Mouse (Mus musculus) neural tube, embryonic 13.5 days (tissue): ENCODE measurements around the gene Mki67. TPM values are rescaled to one million over a fixed set of nuclear protein-coding genes. Genes with fewer than 3 reads are reported as not detected.

Experiments
- ATAC-seq: fragments of 200-750 bp; cut with Nextera tagmentation; 2 replicates; pipeline ENCODE4 v1.8.0; 2017; ENCODE audit warnings: low read depth, mild to moderate bottlenecking, moderate TSS enrichment, moderate library complexity
- H3K27ac ChIP-seq: fragments of 300-500 bp; sonication (generic); replicated peaks from 2 replicates; pipeline ENCODE4 v1.5.1; 2015; ENCODE audit warnings: moderate library complexity, mild to moderate bottlenecking, inconsistent platforms
- H3K27me3 ChIP-seq: fragments of 300-500 bp; sonication (generic); 2 replicates; pipeline ENCODE4 v1.6.1; 2015; ENCODE audit warnings: mild to moderate bottlenecking, inconsistent platforms
- H3K36me3 ChIP-seq: fragments of 300-500 bp; sonication (generic); 2 replicates; pipeline ENCODE4 v1.6.1; 2015; ENCODE audit warnings: mild to moderate bottlenecking, inconsistent platforms
- H3K4me1 ChIP-seq: fragments of 300-500 bp; sonication (generic); replicated peaks from 2 replicates; pipeline ENCODE4 v1.6.1; 2015; ENCODE audit warnings: inconsistent platforms
- H3K4me2 ChIP-seq: fragments of 300-500 bp; sonication (generic); 2 replicates; pipeline ENCODE4 v1.6.1; 2015; ENCODE audit warnings: inconsistent platforms, mild to moderate bottlenecking, moderate library complexity
- H3K4me3 ChIP-seq: fragments of 300-500 bp; sonication (generic); 2 replicates; pipeline ENCODE4 v1.5.1; 2015; ENCODE audit warnings: mild to moderate bottlenecking, inconsistent platforms
- H3K9ac ChIP-seq: fragments of 300-500 bp; sonication (generic); 2 replicates; pipeline ENCODE4 v1.6.1; 2015; ENCODE audit warnings: moderate library complexity, mild to moderate bottlenecking, inconsistent platforms
- H3K9me3 ChIP-seq: fragments of 300-500 bp; sonication (generic); 2 replicates; pipeline ENCODE4 v1.6.1; 2016; ENCODE audit warnings: inconsistent platforms
- WGBS: fragments of 180-500 bp; shearing (Covaris S2); methylation state at CpG from one replicate; pipeline ENCODE4 v1.1.7; 2015; 5-methylcytosine and 5-hydroxymethylcytosine counted together
- polyA plus RNA-seq: library from polyadenylated mRNA; unstranded; fragments of >200 nt; fragmentation: Nextera tagmentation; extraction: Ambion mirVana; gene quantifications from 2 replicates; pipeline ENCODE4 v1.2.1, GENCODE M21; 2015

Mki67 gene
- polyA plus RNA-seq, 1 experiment from 2014 or later = 5.9 TPM

DNA sequence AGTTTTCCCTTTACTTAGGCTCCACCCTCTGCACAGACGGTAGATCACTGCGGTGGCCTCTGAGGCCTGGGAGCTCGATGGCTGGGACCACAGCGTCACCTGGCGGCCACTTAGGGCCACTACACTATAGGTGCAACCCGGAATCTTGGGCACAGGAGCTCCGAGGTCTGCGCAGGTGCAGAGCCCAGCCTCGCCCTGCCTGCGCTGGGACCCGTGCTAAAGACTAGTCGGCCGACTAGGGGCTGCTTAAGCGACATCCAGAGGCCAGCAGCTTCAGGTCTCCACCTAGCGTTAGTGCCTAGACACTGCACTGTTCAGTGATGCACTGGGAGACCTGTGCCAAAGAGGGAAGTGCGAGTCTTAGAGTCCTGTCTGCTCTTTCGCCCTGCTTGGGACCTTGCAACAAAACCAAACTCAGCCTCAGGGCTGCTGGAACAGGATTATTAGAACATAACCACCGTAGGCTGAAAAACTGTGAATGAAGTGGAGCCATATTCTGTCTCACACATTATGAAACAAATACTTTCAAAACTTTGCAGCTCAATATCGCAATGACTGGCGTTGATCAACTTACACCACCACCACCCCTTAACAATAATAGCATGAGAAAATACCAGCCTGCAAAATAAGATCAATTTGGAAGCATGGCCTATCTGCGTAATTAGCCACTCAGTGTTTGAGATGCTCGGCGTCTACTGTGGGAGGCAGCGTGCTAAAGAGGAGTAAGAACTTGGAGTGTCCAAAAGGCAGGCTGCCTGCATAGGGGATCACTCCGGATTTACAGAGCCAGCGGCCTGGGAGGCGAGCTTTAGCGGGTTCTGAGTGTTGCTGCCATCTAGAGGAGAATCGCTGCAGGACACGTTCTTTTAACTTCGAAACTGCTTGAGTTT is 19.8 kb upstream of the Mki67 start:
- Histone ChIP-seq H3K9me3 (no peaks in the 10 kb centered on the region), H3K36me3 (no peaks in the 10 kb centered on the region), H3K27ac (no peak overlapping the region), H3K4me2 (peak overlapping the region; percentile 48), H3K9ac (no peak overlapping the region), H3K27me3 (no peaks in the 10 kb centered on the region), H3K4me1 (peaks cover 9% of the 10 kb centered on the region), H3K4me3 (0 out of 2 replicates have a peak overlapping the region, but pooled peaks have one; percentile 18)
- peak; percentile 93 for ATAC-seq
- WGBS = 16% methylated on average over 31 of the region's 31 CpGs

DNA sequence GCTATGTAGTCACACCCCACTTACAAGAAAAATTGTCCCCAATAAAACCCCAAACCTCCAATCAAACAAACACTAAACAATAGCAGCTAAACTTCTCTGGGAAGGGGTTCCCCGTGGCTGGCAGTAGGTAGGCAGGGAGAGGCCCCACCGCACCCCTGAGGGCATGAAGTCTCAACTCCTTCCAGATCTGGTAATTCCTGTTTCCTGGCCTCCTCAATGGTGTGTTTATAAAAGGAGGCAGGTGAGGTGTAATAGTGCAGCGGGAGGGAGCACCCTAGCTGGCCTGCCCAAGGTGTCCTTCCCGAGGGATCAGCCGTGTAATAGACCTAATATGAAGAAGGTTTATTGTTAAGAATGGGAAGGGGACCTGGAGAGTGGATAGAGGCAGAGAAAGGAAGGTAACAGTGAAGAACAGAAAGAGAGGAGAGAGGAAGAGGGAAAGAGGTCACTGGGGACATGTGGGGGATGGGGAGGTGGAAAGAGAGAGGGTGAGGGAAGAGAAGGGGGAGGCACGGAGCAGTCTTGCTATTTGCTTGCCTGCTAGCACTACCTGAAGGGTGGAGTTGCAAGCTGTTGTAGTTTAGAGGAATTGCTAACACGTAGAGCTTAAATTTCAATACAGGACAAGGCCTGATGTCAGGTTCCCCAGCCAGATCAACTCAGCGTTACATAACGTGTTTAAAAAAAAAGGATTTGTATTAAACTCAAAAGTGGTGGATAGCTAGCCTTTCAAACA is 18.9 kb upstream of the Mki67 start:
- peak; percentile 16; the same call in 1 of the 2 replicates for ATAC-seq
- Histone ChIP-seq H3K27ac (no peak overlapping the region), H3K36me3 (no peaks in the 10 kb centered on the region), H3K4me1 (peaks cover 9% of the 10 kb centered on the region), H3K27me3 (no peaks in the 10 kb centered on the region), H3K4me2 (peak overlapping the region; percentile 48; the same call in 1 of the 2 replicates), H3K4me3 (no peak overlapping the region), H3K9ac (no peak overlapping the region), H3K9me3 (no peaks in the 10 kb centered on the region)
- 87% methylated on average over 9 of the region's 9 CpGs for WGBS

DNA sequence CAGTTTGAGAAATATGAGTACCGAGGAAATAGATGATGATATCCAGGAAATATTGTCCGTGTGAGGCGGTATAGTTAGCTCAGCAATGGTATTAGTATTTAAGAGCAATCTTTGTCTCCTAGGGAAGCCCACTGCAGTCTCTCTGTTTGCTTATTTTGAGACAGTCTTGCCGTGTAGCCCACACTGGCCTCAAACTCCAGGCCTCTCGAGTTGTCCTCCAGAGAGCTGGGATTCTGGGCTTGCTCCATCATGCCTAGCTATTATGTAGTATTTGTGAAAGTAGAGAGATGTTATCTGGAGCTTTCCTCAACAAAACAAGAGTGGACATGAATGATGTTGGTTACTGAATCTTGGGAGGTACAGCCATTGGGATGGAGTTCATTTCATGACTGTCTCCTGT is 18.2 kb upstream of the Mki67 start:
- 91% methylated on average over 5 of the region's 5 CpGs for WGBS
- no peaks in the 10 kb centered on the region for H3K36me3 ChIP-seq
- no peaks in the 10 kb centered on the region for H3K27me3 ChIP-seq
- H3K4me3 ChIP-seq = no peak overlapping the region
- ATAC-seq = no peak
- no peak overlapping the region for H3K27ac ChIP-seq
- peaks cover 9% of the 10 kb centered on the region for H3K4me1 ChIP-seq
- no peaks in the 10 kb centered on the region for H3K9me3 ChIP-seq
- no peak overlapping the region for H3K9ac ChIP-seq
- no peak overlapping the region for H3K4me2 ChIP-seq

DNA sequence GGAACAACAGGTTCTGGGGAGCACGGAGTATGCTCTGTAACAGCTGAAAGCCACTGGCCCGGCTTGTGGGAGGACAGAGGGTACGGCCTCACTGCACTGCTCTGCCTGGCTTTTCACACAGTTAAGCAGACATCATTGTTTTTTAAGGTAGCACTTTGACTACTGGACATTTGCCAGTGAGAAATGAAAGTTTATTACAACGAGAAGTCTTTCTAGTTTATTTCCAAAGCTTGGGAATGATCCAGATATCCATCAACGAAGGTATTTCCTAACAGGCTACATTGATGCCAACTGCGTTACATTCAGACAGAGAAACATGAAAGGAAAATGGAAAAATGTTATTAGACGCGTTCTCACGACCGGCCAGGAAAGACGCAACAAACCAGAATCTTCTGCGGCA is 11.9 kb upstream of the Mki67 start:
- Histone ChIP-seq H3K9me3 (no peaks in the 10 kb centered on the region), H3K27ac (no peak overlapping the region), H3K36me3 (no peaks in the 10 kb centered on the region), H3K4me2 (no peak overlapping the region), H3K4me1 (no peaks in the 10 kb centered on the region), H3K27me3 (no peaks in the 10 kb centered on the region), H3K4me3 (no peak overlapping the region), H3K9ac (no peak overlapping the region)
- no peak for ATAC-seq
- WGBS = 94% methylated on average over 12 of the region's 12 CpGs

DNA sequence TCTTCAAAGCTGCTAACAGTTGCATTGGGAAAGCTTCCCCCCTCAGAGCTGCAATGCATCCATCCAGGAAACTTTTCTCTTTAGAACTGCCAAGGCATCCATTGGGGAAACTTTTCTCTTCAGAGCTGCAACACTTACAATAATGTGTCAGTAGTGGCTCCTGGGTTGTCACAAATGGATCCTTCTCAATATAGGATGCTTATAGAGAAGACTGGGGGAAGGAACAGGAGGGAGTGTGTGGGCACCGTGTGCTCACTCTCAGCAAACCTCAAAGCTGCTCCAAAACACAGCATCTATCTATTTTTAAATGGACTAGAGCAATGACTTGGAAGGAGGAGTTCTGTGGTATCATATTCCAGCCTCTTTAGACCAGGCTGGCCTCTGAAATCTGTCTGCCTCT is 10.5 kb upstream of the Mki67 start:
- Histone ChIP-seq H3K4me2 (no peak overlapping the region), H3K9me3 (no peaks in the 10 kb centered on the region), H3K27me3 (no peaks in the 10 kb centered on the region), H3K4me3 (no peak overlapping the region), H3K36me3 (no peaks in the 10 kb centered on the region), H3K4me1 (no peaks in the 10 kb centered on the region), H3K27ac (no peak overlapping the region), H3K9ac (no peak overlapping the region)
- 91% methylated on average over 1 of the region's 1 CpGs for WGBS
- ATAC-seq = no peak

DNA sequence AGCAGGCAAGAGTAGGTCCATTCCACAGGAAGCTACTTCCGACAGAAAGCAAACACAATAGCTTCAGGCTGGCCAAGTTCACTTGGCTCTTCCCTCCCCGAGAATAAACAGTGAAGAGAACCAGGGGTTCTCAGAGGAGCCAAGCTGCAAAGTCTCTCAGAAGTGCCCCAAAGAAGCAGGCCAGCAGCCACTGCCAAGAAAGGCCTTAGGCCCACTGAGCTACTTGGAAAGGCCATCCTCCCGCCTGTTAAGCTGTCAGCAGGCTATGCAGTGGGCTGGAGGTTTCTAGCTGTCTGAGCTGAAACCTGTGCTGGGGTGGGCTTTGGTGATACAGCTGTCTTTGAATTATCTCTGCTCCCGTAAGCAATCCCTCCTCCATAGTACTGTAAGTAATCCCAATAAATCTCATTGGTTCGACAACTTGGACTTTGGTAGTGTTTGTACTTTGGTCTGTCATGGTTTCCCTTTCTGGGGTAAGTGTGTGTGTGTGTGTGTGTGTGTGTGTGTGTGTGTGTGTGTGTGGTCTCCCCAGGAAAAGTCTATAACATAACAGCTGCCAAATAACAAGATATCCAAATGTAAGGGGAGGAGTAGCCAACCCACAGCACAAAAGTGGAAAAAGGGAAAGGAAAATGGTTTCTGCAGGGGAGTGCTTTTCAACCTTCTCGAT is 7.6 kb upstream of the Mki67 start:
- 71% methylated on average over 6 of the region's 6 CpGs for WGBS
- no peak overlapping the region for H3K4me2 ChIP-seq
- no peak for ATAC-seq

DNA sequence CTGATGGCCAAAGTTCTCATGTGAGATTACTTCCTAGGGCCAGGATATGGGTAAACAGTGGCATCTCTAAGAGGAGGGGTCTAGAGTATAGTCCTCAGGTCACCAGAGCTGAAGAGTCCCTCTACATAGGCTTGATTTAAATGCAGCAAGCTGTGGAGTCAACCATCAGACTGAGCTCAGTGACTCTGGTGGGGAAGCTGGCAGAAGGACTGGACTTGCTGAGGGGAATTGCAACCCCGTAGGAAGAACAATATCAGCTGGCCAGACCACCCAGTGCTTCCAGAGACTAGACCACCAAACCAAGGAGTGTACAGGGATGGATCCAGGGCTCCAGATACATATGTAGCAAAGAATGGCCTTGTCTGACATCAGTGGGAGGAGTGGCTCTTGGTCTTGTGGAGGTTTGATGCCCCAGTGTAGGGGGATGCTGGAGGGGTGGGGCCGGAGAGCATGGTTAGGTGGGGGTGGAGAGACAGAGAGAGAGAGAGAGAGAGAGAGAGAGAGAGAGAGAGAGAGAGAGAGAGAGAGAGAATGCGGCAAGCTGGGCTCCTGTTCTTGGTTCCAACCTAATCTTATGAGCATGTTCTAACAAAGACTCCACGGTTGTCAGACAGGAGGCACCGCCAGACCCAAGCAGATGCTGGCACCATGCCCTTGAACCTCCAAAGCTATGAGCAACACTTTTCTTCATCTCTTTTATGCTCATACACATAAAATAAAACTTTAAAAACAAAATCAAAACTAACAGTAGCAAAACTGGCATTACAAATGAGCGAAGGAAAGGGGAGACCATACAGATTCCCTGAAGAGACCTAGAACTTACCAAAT is 6.1 kb upstream of the Mki67 start:
- no peaks in the 10 kb centered on the region for H3K27me3 ChIP-seq
- H3K4me1 ChIP-seq = no peaks in the 10 kb centered on the region
- WGBS = 79% methylated on average over 6 of the region's 6 CpGs
- no peak overlapping the region for H3K9ac ChIP-seq
- no peak overlapping the region for H3K27ac ChIP-seq
- ATAC-seq = no peak
- no peaks in the 10 kb centered on the region for H3K36me3 ChIP-seq
- no peak overlapping the region for H3K4me2 ChIP-seq
- no peak overlapping the region for H3K4me3 ChIP-seq
- H3K9me3 ChIP-seq = no peaks in the 10 kb centered on the region

More for the DNA sequence above, 7.6 kb upstream of the Mki67 start:
- Histone ChIP-seq H3K9me3 (no peaks in the 10 kb centered on the region), H3K27me3 (no peaks in the 10 kb centered on the region), H3K9ac (no peak overlapping the region), H3K27ac (no peak overlapping the region), H3K36me3 (no peaks in the 10 kb centered on the region), H3K4me3 (no peak overlapping the region), H3K4me1 (no peaks in the 10 kb centered on the region)

DNA sequence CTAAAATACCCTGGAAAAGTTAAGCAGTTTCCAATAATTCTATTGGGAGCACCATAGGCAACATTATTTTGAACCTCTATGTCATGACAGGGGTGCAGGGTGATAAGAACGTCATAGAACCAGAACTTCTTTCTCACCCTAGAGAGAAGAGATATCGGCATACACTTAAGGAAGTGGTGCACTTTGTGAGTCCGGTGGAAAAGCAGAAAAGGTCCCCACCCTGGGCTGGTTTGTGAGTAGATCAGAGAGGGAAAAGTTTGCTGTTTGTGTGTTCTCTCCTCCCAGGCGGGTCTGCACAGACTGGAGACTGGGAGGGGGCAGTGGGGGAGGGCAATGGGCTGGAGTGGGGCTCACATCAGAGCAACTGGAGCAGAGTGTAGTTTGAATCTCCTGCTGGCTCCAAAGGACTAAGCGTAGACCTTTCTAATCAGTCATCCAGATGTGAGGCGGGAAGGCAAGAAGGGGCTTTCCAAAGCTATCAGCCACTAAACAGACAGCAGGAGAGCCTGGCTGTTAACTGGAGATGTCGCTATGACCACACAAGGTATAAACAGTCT is 5.4 kb upstream of the Mki67 start:
- no peak overlapping the region for H3K4me3 ChIP-seq
- no peaks in the 10 kb centered on the region for H3K36me3 ChIP-seq
- H3K9me3 ChIP-seq = no peaks in the 10 kb centered on the region
- no peak overlapping the region for H3K9ac ChIP-seq
- H3K27ac ChIP-seq = no peak overlapping the region
- no peaks in the 10 kb centered on the region for H3K27me3 ChIP-seq
- ATAC-seq = no peak
- no peaks in the 10 kb centered on the region; the same call in 1 of the 2 replicates for H3K4me1 ChIP-seq
- 79% methylated on average over 7 of the region's 7 CpGs for WGBS
- no peak overlapping the region for H3K4me2 ChIP-seq

DNA sequence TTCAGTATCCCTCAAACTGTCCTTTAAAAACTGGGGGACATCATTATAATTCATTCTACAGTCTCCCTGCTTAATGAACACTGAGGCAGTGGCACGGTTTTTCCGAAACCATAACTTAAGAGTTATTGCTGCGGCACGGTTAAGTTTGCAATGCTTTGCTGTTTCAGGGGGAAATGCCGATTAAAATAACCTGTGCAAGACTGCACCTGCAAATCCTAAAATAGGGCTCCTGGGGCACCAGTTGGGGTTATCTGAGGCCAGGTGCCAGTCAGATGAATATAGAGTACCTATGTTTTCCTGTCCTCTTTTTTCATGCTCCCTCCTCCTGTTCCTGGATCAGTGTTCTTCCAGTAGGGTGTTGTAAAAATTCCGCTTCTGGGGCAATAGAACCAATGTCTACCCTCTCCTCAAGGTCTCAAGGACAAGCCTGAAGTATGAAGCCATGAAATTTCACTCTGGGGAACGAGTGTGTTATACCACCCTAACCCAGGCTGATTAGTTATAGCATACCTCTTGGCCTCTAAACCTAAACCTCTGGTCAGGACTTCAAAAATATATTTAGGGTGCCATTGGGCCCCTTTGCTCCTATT is 902 bp upstream of the Mki67 start:
- Histone ChIP-seq H3K9ac (peak overlapping the region; percentile 54), H3K27me3 (no peaks in the 10 kb centered on the region), H3K9me3 (no peaks in the 10 kb centered on the region), H3K36me3 (no peaks in the 10 kb centered on the region), H3K4me3 (peak overlapping the region; percentile 83), H3K27ac (no peak overlapping the region), H3K4me1 (peaks cover 10% of the 10 kb centered on the region), H3K4me2 (peak overlapping the region; percentile 99)
- 62% methylated on average over 7 of the region's 7 CpGs for WGBS
- no peak for ATAC-seq

DNA sequence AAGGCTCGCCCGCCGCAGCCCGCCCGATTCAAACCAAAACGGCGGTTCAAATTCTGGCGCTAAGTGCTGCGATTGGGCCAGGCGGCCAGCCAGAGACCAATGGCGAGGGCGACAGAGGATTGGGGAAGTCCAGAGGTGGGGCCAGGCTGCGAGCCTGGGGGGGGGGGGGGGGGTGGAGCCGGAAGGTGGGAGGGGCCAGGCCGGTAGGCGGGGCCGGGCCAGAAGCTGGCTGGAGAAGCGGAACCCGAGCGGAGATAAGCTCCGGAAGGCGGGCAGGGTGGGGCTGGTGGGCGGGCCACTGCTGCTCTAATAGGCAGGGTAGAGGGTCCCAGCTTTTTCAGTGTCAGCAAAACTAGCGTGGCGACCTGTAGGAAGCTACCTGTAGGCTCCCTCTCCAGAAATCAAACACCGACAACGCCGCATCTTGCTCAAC is 300 bp upstream of the Mki67 start:
- Histone ChIP-seq H3K27ac (no peak overlapping the region), H3K4me1 (peaks cover 10% of the 10 kb centered on the region), H3K4me3 (peak overlapping the region; percentile 83), H3K27me3 (no peaks in the 10 kb centered on the region), H3K4me2 (peak overlapping the region; percentile 99), H3K9me3 (no peaks in the 10 kb centered on the region), H3K36me3 (no peaks in the 10 kb centered on the region), H3K9ac (peak overlapping the region; percentile 54)
- under 1% methylated on average over 23 of the region's 28 CpGs for WGBS
- peak; percentile 97 for ATAC-seq

DNA sequence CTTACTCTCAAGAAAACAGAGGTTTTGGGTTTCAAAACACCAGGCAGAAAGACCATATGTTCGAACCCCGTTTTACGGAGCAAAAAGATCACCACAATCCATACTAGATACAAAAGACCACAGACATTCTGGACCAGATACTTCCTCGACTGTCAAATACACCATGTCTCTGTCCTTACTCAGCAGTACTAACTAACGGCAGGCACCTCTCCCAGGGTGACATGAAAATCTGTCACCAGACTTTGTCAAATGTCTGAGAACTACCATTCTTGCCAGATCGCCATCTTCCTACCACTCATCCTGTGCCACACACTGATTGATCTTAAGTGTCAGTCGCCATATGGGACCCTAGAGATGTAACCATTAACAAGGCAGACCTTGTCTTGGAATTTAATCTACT is 995 bp downstream of the Mki67 start:
- Histone ChIP-seq H3K36me3 (no peaks in the 10 kb centered on the region), H3K9me3 (no peaks in the 10 kb centered on the region), H3K9ac (peak overlapping the region; percentile 70), H3K27me3 (no peaks in the 10 kb centered on the region), H3K4me1 (peaks cover 10% of the 10 kb centered on the region), H3K4me2 (peak overlapping the region; percentile 99), H3K4me3 (peak overlapping the region; percentile 83), H3K27ac (no peak overlapping the region)
- no peak for ATAC-seq
- whole genome bisulfite sequencing = 7% methylated on average over 7 of the region's 7 CpGs
